Mouse (Mus musculus): Measurements from ENCODE around the gene Adcy7. TPM values are rescaled to one million over a fixed set of nuclear protein-coding genes. Genes with fewer than 3 reads are reported as not detected.
A peak's percentile ranks its signal among the peaks of the same experiment; 100 is the strongest.

The Adcy7 gene
- polyA plus RNA-seq, 1 experiment from 2014 or later, result 21.1 TPM

DNA sequence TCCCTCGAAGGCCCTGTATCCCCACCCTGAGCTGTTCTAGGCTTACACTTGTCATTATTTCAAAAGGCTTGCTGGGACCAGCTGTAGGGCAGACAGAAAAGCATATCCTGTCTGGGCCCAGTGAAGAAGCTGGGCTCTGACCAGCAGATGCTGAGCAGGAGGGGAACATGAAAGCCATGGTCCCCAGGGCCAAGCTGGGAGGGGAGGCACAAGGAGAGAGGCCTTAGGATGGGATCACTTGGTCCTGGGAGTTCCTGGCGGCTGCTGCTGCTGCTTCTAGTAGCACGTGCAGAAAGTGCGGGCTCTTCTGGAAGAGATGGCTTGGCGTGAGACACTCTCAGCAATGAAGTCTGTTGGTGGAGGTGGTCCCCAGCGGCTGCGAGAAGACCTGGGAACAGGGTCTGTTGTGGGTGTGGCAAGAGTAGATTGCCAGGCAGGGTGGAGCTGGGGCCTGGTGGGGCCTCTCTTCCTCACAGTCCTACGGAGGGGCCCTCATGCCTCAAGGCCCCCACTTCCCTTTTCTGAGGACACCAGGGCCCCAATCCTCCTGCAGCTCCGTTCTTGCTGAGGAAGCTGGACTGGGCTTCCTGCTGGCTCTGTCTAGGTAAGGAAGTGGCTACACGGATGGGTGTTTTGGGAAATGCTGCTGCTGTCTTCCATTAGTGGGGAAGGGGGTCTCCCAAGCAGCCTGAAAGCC lies 27.9 kb downstream of the Adcy7 start:
- no peak for DNase-seq (ENCODE audit: low spot score)

DNA sequence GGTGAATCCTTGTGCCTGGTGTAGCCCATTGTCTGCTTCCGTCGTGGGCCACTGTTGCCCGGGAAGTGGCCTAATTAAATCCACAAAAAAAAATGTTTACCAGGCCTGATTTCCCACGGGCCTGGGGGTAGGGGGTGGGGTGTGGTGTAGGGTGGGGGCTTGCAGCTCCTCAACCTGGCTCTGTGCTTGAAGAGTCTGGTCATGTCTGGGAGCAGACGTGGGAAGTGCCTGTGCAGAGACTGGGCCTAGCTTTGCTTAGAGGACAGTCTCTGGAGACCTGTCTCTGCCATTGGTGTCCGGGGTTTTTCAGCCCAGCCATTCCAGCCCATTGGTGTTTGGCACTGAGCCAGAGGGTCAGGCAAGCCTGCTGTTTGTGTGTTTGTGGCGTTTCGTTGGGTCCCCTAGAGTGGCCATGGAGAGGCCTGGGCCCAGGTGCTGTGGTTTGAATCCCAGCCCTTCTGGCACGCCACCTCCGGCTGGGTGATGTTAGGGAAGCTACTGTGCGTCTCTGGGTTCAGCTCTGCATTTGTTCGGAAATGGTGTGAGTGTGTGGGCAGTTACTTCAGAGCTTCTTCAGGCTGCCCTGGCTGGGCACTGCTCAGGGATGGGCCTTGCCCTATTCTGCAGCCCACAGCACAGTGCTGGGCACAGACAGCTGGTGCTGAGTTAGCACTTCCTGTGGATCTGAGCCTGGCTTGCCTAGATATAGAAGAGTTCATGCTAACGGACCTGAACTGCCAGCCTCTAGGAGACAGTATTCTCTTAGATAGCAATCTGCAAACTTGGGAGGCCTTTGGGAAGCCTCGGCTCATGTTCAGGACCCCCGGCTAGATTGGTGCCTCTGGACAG lies 29.6 kb downstream of the Adcy7 start:
- DNase-seq (ENCODE audit: low spot score), result no peak

DNA sequence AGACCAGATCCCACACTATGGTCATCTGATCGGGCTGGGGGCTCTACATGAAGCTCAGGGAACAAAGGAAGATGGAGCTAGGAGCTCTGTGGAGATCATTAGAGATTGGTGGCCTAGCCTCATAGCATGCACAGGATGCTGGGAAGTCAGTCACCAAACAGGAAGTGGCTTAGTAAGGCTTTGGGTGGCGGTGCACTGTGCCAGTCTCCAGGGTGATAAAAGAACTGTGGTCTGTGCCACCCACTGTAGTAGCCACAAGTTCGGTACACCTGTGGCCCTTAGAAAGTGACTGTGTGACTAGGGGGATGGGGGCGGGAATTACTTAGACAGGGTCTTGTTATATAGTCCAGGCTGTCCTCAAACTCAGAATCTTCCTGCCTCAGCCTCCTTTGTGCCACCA lies 33.6 kb downstream of the Adcy7 start:
- DNase-seq (ENCODE audit: low spot score), result peak; percentile 59

DNA sequence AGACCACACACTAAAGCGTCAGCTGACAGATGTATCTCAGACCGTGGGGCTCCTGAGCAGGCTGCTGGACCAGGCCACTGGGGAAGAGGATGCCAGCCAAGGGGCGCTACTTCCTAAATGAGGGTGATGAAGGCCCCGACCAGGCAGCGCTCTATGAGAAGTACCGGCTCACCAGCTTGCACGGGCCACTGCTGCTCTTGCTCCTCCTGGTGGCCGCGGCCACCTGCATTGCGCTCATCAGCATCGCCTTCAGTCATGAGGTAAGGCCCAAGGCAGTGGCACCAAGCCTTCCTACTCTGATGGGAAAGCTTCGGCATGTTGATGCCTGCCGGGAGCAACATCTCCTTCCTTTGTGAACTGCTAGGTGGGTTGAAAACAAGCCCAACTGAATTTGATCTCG lies 34.3 kb downstream of the Adcy7 start:
- DNase-seq (ENCODE audit: low spot score), result no peak

DNA sequence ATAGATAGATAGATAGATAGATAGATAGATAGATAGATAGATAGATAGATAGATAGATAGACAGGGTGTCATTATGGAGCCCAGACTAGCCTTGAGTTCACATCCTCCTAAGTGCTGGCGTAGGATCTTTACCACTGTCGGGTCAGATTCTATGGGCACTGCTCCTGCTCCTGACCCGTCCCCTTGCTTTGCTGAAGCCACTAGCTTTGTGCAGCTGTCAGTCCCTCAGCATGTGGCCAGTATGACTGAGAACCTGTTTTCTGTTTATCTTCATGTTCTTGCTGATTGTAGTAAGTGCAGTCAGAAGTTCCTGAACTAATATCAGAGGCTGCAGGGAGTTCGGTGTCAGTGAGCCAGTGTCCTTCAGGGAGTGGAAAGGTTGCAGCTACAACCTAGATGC lies 35.5 kb downstream of the Adcy7 start:
- no peak for DNase-seq (ENCODE audit: low spot score)

DNA sequence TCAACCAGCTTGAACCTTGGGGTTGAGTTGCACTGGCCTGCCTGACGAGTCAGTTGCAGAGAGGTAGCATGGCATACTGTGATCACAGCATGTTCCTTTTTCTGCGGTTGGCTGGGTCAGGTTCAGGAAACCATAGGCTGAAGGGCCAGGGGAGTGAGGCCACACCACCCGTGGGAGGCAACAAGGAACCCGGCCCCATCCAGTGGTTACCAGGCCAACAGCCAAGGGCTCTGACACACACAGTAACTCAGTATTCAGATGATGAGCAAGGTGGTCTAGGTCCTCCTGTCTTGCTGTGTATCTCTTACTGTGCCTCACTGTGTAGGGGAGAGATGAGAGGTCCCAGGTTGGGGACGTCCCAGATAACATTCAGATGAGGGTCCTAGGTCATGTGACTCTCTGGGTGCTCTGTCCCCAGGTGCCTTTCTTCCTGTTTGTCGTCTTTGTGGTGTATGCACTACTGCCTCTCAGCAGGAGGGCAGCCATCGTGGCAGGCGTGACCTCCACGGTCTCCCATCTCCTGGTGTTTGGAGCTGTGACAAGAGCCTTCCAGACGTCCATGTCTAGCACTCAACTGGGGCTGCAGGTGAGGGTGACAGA lies 37.2 kb downstream of the Adcy7 start:
- no peak for DNase-seq (ENCODE audit: low spot score)

DNA sequence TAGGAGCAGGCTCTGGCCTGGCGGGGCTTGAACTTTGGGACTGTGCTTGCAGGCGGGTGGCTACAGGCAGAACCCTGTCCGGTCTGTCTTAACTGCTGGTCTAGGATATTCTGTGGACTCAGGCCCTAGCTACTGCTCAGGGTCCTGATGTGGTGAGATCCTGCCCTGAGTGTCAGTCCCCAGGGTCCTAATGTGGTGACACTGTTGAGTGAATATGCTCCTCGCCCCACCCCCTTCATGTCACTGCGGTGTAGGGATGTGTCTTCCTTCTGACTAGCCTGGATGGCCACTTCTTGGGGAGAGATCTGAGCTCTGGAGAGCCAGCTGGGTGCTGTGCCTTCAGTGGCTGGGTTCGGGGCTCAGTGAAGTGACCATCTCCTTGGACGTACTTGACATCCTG lies 37.7 kb downstream of the Adcy7 start:
- no peak for DNase-seq (ENCODE audit: low spot score)

DNA sequence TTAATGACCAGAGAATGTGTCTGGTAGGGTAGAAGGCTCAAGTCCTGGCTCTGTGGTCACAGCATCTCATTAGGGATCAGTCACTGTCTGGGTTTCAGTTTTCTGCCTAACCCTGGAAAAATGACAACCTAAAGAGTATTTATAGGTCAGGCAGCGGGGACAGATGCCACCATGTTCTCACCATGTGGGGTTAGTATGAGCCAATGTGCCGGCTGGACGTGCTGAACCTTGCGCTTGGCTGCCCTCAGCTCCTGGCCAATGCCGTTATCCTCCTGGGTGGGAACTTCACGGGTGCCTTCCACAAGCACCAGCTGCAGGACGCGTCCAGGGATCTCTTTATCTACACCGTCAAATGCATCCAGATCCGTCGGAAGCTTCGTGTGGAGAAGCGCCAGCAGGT lies 38.1 kb downstream of the Adcy7 start:
- no peak for DNase-seq (ENCODE audit: low spot score)

DNA sequence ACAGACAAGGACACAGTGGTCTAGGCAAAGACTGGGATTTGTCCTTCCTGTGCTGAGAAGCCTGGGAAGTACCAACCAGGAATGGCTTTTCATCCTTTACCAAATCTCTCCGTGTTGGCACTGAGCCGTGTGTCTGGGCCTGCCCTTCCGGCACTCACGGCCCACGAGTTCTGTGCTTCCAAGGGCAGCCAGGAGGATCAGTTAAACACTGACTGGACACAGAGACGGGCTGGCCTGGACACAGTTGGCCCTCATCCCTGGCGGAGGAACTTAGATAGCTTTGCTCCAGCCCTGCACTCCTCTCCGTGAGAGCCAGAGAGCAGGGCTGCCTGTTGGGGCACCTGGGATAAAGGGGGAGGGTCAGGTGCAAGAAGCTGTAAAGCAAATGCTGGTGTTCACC lies 40.8 kb downstream of the Adcy7 start:
- DNase-seq (ENCODE audit: low spot score), result no peak

DNA sequence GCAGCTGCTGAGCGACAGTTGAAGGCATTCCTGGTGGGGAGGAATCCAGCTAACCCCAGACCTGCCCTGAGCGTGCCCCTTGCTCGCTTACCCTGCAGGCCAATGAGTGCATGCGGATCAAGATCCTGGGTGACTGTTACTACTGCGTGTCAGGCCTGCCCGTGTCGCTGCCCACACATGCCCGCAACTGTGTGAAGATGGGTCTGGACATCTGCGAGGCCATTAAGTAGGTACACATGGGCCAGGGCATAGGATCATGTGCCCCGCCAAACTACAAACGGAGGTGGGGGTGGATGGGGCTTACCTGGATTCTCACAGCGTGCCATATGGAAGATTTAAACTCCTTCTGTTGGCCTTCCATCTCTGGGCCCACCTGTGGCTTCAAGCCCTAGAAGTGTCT lies 41.8 kb downstream of the Adcy7 start:
- DNase-seq (ENCODE audit: low spot score), result no peak

DNA sequence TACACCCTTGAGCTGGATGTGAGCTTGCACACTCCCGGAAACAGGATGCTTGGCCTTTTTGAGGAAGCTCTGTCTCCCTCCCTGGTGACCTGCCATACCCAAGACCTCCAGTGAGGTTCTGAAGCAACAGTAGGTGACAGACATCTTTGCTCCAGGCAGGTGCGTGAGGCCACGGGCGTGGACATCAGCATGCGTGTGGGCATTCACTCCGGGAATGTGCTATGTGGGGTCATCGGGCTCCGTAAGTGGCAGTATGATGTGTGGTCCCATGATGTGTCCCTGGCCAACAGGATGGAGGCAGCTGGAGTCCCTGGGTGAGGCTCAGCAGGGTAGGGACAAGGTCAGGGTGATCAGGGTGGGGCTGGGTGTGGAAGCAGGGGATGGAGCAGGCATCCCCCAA lies 43.1 kb downstream of the Adcy7 start:
- no peak for DNase-seq (ENCODE audit: low spot score)

DNA sequence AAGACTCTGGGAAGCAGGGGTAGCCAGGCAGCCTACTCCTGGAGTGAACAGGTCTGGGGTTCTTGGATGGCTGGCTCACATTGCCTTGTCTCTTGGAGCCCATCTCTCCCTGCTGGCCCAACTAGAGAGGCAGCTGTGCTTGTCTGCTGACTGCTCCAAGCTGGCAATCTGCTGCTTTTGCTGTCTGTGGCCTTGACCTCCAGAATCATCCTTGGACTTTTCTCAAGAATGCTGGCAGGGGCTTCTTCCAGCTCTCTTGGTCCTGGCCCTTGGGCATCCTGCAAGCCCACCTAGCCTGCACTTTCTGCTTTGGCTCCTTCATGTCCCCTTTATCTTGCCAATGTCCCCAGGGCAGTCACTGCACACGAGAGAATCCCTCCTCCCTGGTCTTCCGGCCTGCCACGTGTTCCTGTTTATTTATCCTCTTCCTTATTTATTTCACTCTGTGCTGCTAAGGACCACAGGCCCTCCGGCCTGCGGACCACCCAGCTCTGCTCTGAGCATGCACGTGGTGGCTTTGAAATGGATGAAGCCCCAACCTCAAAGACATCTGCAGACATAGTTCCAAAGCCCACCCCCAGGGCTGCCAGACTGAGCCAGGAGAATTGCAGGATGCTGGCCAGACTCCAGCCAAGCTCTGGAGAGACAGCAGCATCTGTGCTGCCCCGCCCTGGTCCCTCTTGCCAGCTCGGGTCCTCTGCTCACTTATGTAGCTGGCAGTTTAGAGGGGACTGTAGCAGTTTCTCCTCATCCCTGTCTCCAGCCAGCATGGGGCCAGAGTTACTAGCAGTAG lies 44.1 kb downstream of the Adcy7 start:
- no peak for DNase-seq (ENCODE audit: low spot score)

DNA sequence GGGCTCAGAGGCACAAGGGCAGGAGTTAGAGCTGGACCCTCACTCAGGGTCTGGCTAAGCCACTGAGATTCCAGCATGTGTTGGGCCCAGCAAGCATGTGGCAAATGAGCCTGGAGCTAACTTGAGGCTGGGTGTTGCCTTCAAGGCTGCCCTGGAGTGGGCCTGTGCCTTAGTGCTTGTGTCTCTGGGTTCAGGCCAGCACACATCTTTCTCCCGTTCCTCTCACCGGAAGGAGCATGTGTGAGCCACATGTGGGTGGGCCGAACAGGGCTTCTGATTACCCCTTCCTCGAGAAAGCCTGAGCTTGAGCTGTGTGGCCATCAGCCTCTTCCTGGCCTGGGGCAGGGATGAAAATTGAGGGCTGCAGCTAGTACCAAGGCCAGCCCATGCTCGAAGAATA lies 45.1 kb downstream of the Adcy7 start:
- DNase-seq (ENCODE audit: low spot score), result no peak

DNA sequence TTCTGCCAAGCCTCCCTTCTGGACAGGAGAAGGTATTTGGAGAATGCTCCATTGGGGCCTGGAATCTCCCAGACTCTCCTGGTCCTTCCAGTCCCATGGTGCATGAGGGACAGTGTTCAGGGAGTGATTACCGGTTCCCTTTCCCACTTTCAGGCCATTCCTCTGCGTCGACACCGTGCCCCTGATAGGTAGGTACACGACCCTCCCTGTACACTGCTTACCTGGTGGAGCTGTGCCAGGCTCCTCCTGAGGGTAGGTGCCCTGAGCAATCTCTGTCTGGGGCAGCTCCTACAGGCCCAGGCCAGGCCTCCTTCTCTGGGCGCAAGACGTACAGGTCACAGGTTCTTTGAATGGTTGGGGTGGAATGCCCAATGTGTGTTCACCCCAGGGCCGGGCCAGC lies 45.9 kb downstream of the Adcy7 start:
- DNase-seq (ENCODE audit: low spot score), result no peak

DNA sequence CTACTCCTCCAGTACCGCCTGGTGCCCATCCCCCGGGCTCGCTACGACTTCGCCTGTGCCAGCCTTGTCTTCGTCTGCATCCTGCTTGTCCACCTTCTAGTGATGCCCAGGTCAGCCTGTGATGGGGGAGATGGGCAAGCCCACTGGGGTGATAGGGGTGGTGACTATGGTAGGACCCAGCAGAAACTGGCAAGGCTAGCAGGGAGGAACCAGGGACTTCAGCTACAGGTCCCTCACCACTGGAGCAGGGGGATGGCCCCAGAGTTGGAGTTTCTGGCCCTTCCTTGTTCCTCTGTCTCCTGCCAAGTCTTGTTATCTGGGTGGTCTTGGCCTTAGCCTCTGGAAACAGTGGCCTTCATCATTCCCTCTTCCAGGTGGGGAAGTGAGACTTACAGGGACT lies 47.9 kb downstream of the Adcy7 start:
- DNase-seq (ENCODE audit: low spot score), result no peak

DNA sequence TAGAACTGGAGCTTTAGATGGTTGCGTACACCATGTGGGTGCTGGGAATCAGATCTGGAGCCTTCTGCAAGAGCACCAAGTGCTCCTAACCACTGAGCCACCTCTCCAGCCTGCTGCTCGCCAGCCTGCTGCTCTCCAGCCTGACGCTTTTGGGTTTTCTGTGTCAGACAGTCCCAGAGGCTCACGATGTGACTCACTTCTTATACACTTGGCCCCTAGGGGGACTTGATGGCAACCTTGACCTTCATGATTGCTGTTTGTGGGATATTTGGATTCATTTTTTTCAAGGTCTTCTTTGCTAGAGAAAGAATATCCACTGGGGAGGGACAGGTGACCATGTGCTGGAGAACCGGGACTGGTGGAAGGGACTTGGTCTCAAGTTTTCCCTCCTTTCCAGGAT lies 49.2 kb downstream of the Adcy7 start:
- DNase-seq (ENCODE audit: low spot score), result no peak

DNA sequence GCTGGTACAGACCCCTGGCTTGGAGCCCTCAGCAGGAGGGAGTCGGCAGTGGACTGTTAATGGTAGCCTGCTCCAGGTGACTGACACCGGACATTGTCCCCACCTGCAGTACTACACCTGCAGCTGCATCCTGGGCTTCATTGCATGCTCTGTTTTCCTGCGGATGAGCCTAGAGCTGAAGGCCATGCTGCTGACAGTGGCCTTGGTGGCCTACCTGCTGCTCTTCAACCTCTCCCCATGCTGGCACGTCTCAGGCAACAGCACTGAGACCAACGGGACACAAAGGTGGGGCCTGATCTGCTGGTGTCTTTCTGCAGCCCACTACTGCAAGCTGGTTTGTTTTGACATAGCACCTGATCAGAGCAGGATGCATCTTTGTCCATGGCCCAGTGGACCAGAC lies 51.3 kb downstream of the Adcy7 start:
- no peak for DNase-seq (ENCODE audit: low spot score)

DNA sequence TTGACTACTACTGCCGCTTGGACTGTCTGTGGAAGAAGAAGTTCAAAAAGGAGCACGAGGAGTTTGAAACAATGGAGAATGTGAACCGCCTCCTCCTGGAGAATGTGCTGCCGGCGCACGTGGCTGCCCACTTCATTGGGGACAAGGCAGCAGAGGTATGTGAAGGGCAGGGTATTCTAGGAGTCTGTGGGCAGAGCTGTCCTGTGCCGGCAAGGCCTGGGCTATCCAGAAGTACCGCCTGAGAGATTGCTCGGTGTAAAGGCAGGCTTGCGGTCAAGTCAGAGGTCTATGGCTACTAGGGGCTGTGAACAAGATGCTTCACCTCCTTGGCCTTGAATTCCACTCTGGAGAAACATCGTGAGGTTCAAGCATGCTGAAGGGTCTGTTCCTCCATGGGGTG lies 52.6 kb downstream of the Adcy7 start:
- no peak for DNase-seq (ENCODE audit: low spot score)

DNA sequence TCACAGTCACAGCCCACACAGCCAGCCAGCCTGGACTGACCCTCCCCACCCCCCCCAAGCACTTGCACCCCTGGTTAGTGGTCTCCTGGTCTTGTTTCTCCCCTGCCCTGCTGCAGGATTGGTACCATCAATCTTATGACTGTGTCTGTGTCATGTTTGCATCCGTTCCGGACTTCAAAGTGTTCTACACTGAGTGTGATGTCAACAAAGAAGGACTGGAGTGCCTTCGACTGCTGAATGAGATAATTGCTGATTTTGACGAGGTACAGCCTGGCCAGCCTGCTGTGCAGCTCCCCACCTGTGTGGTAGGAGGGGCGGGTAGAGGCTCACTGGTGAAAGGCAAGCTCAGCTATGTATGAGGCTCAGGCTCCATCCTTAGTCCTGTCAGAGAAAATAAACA lies 53.0 kb downstream of the Adcy7 start:
- DNase-seq (ENCODE audit: low spot score), result no peak

DNA sequence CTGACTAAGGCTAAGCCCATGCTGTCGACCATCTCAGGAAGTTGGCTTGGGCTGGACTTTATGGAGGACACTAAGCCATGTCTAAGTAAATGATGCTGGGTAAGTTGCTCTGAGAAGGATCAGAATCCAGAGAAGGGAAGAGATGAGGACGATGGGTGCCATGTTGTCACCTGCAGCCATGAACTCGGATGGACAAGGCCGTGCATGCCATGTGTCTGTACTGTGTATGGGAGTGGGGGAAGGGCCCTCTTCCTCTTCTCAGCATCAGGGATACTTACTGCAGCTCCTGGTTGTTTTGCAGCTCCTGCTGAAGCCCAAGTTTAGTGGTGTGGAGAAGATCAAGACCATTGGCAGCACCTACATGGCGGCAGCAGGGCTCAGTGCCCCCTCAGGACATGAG lies 53.6 kb downstream of the Adcy7 start:
- DNase-seq (ENCODE audit: low spot score), result no peak

DNA sequence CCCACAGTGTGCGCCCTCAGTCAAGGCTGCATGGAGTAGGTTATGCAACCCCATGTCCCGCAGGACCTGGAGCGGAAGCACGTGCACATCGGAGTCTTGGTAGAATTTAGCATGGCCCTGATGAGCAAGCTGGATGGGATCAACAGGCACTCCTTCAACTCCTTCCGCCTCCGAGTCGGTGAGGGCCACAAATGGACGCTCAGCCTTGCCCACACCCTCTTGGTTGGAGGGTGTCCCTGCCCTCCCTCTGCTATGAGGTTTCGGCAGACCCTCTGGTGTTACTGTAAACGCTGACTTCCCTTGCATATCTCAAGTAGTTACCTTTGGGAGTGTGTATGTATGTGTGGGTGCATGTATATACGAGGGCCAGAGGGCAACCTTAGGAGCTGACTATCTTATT lies 54.1 kb downstream of the Adcy7 start:
- DNase-seq (ENCODE audit: low spot score), result no peak

DNA sequence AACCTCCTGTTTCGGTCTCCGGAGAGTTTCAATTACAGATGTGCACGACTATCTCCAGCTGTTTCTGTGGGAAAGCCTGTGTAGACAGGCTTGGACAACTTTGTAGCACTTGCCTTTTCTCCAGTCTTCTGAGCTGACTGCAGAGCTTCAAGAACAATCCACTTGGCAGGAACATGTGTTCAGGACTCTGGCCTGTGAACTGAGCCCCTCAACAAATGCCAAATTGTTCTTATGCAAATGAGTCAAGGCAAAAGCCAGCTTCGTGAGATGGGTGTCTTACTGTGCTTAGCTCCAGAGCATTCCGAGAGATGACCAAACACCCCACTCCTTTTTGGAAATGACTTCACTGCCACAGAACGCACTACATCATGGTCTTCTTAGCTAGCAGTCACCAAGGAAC lies 56.5 kb downstream of the Adcy7 start:
- DNase-seq (ENCODE audit: low spot score), result no peak
